Mouse (Mus musculus) liver, embryonic 11.5 days (tissue): ENCODE data around the gene Syne4. TPM values are rescaled to one million over a fixed set of nuclear protein-coding genes. Genes with fewer than 3 reads are reported as not detected.
A peak's percentile ranks its signal among the peaks of the same experiment; 100 is the strongest.

Source experiments
- ATAC-seq: fragments of 200-750 bp; cut with Nextera tagmentation; replicated peaks from 2 replicates; pipeline ENCODE4 v1.8.0; 2017; ENCODE audit warnings: moderate number of reproducible peaks, mild to moderate bottlenecking, moderate TSS enrichment, moderate library complexity; ENCODE audit not compliant: low FRiP score
- DNase-seq: peaks from one replicate; pipeline ENCODE4 v3.0.0-alpha.2; 2017; ENCODE audit warnings: low spot score
- H3K27ac ChIP-seq: fragments of 300-500 bp; sonication (generic); 2 replicates; pipeline ENCODE4 v1.5.1; 2014; ENCODE audit warnings: mild to moderate bottlenecking, low read depth, low read length, control low read depth
- H3K27me3 ChIP-seq: fragments of 300-500 bp; sonication (generic); replicated peaks from 2 replicates; pipeline ENCODE4 v1.6.1; 2014; ENCODE audit warnings: low read length, mixed read lengths; ENCODE audit not compliant: control insufficient read depth, insufficient read depth
- H3K36me3 ChIP-seq: fragments of 300-500 bp; sonication (generic); 2 replicates; pipeline ENCODE4 v1.6.1; 2014; ENCODE audit warnings: mild to moderate bottlenecking, low read length, moderate library complexity, mixed read lengths; ENCODE audit not compliant: control insufficient read depth, insufficient read depth
- H3K4me1 ChIP-seq: fragments of 300-500 bp; sonication (generic); replicated peaks from 2 replicates; pipeline ENCODE4 v1.6.1; 2014; ENCODE audit warnings: low read length, mixed read lengths; ENCODE audit not compliant: control insufficient read depth, insufficient read depth
- H3K4me2 ChIP-seq: fragments of 300-500 bp; sonication (generic); 2 replicates; pipeline ENCODE4 v1.6.1; 2014; ENCODE audit warnings: mild to moderate bottlenecking, control low read depth, moderate library complexity
- H3K4me3 ChIP-seq: fragments of 300-500 bp; sonication (generic); 2 replicates; pipeline ENCODE4 v1.5.1; 2014; ENCODE audit warnings: low read depth, low read length, control low read depth
- H3K9ac ChIP-seq: fragments of 300-500 bp; sonication (generic); 2 replicates; pipeline ENCODE4 v1.6.1; 2014; ENCODE audit warnings: low read depth, low read length, control low read depth
- H3K9me3 ChIP-seq: fragments of 300-500 bp; sonication (generic); 2 replicates; pipeline ENCODE4 v1.6.1; 2016; ENCODE audit warnings: low read length, inconsistent platforms, mixed read lengths; ENCODE audit not compliant: control insufficient read depth
- WGBS: fragments of 180-500 bp; shearing (Covaris S2); extraction: QIAGEN DNeasy Blood & Tissue Kit; methylation state at CpG from one replicate; pipeline ENCODE4 v1.1.7; 2014; 5-methylcytosine and 5-hydroxymethylcytosine counted together
- polyA plus RNA-seq: library from polyadenylated mRNA; unstranded; fragments of >200 nt; fragmentation: Nextera tagmentation; extraction: Ambion mirVana; gene quantifications from 2 replicates; pipeline ENCODE4 v1.2.1, GENCODE M21; 2014

The Syne4 gene
- polyA plus RNA-seq = 25.6 and 28.9 TPM in 2 replicates

DNA sequence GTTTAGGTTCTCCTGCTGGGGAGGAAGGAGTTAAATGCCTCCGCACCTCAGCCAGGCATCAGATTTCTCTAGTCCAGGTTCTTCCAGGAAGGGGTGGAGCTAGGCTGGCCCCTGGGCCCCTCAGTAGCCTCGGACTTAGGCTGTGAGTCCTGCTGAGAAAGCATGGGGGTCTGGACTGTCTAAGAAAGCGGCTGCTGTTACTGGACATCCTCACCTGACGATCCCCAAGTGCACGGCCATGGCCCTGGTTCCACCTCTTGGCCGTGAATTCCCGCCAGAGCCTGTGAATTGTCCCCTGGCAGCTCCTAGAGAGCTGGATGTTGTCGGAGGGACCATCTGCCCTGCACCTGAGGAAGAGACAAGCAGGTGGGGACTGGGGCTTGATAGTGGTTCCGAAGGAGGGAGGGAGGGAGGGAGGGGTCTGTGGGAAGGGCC is at the start of gene Syne4:
Syne4 (plus strand) TSS at position 87 of the 435 bp plus-strand sequence.
- Histone ChIP-seq H3K9me3 (no peaks in the 10 kb centered on the region), H3K4me2 (peak within 1 kb of the TSS; percentile 60), H3K4me3 (peak within 1 kb of the TSS; percentile 34), H3K9ac (peak within 1 kb of the TSS; percentile 21; the same call in 1 of the 2 replicates), H3K4me1 (peaks cover 14% of the 10 kb centered on the region), H3K27ac (no peak within 1 kb of the TSS), H3K27me3 (no peaks in the 10 kb centered on the region), H3K36me3 (peaks cover 3% of the 10 kb centered on the region; the same call in 1 of the 2 replicates)
- 4% methylated on average over 9 of the region's 9 CpGs for WGBS
- DNase-seq = peak; percentile 47
- ATAC-seq = no peak; the same call in 1 of the 2 replicates

DNA sequence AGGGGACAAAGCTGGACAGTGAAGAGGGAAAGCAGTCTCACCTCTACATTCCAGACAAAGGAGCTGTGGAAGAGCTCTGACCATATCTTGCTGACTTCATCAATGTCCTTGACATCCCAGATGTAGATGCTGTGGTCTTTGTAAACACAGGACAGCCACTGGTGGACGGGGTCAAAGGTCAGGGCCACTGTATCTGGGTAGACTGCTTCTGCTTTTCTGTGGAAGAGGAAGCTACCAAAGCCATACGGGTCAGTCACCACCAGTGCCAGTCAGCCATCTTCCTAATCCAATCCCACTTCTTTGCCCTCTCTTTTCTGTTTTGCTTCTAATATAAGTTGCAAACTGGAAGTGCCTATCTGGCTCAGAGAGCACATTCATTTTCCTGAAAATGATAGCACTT is 49.6 kb upstream of the Syne4 start:
- 56% methylated on average over 2 of the region's 2 CpGs for WGBS

DNA sequence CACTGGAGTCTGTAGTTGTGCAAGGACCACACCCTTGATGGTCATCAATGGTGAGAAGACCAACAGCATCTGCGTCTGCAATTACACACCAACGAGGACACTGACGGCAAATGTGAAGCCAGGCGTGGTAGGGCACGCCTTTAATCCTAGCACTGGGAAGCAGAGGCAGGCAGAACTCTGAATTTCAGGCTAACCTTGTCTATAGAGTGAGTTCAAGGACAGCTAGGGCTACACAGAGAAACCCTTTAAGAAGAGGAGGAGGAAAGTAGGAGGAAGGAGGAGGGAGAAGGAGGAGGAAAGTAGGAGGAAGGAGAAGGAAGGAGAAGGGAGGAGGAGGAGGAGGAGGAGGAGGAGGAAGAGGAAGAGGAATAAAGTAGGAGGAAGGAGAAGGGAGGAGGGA is 49.1 kb upstream of the Syne4 start:
- ATAC-seq = no peak
- Histone ChIP-seq H3K27ac (no peak overlapping the region), H3K9ac (no peak overlapping the region), H3K36me3 (no peaks in the 10 kb centered on the region), H3K27me3 (no peaks in the 10 kb centered on the region), H3K4me2 (no peak overlapping the region), H3K9me3 (no peaks in the 10 kb centered on the region), H3K4me1 (no peaks in the 10 kb centered on the region), H3K4me3 (no peak overlapping the region)
- WGBS = 94% methylated on average over 5 of the region's 5 CpGs
- no peak for DNase-seq

More for the DNA sequence above, 49.6 kb upstream of the Syne4 start:
- Histone ChIP-seq H3K27me3 (no peaks in the 10 kb centered on the region), H3K4me3 (no peak overlapping the region), H3K36me3 (no peaks in the 10 kb centered on the region), H3K4me1 (no peaks in the 10 kb centered on the region), H3K4me2 (no peak overlapping the region), H3K9ac (no peak overlapping the region), H3K9me3 (no peaks in the 10 kb centered on the region), H3K27ac (no peak overlapping the region)
- DNase-seq (no peak), ATAC-seq (no peak; the same call in 1 of the 2 replicates)

DNA sequence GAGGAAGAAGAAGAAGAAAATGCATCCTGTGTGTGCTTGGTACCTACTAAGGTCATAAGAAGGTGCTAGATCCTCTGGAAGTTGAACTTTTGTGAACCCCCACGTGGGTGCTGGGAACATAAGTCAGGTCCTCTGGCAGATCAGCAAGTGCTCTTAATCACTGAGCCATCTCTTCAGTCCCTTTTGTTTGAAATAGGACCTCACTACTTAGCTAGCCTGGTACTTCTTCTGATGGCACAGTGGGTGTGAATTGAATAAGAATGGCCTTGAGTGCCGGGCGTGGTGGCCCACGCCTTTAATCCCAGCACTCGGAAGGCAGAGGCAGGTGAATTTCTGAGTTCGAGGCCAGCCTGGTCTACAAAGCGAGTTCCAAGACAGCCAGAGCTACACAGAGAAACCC is 48.7 kb upstream of the Syne4 start:
- 85% methylated on average over 7 of the region's 7 CpGs for WGBS
- no peak for DNase-seq
- Histone ChIP-seq H3K9ac (no peak overlapping the region), H3K27me3 (no peaks in the 10 kb centered on the region), H3K9me3 (no peaks in the 10 kb centered on the region), H3K4me3 (no peak overlapping the region), H3K4me1 (no peaks in the 10 kb centered on the region), H3K36me3 (peaks cover 2% of the 10 kb centered on the region; the same call in 1 of the 2 replicates), H3K4me2 (no peak overlapping the region), H3K27ac (no peak overlapping the region)
- no peak for ATAC-seq

DNA sequence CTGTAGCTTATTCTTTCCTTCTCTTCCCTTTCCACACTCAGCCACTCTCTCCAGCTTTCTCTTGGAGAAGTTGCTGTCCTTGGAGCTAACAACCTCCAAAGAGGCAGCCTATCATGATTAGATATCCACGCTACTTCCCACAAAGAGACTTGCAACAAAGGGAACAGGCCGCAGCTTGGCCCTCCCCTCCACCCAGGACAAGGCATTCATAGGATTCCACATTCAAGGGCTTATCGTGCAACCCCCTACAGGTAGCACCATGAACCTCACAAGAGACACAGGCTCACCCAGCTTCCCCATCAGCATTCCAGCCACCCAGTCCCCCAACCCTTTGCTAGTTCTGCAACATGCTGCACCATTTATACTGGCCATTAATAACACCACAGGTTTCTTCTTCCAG is 47.8 kb upstream of the Syne4 start:
- no peak overlapping the region for H3K4me3 ChIP-seq
- no peak for DNase-seq
- ATAC-seq = no peak
- H3K9me3 ChIP-seq = no peaks in the 10 kb centered on the region
- H3K27ac ChIP-seq = no peak overlapping the region
- no peaks in the 10 kb centered on the region for H3K27me3 ChIP-seq
- no peak overlapping the region for H3K4me2 ChIP-seq
- peaks cover 4% of the 10 kb centered on the region; the same call in 1 of the 2 replicates for H3K36me3 ChIP-seq
- 86% methylated on average over 3 of the region's 3 CpGs for WGBS
- no peaks in the 10 kb centered on the region for H3K4me1 ChIP-seq
- H3K9ac ChIP-seq = no peak overlapping the region

DNA sequence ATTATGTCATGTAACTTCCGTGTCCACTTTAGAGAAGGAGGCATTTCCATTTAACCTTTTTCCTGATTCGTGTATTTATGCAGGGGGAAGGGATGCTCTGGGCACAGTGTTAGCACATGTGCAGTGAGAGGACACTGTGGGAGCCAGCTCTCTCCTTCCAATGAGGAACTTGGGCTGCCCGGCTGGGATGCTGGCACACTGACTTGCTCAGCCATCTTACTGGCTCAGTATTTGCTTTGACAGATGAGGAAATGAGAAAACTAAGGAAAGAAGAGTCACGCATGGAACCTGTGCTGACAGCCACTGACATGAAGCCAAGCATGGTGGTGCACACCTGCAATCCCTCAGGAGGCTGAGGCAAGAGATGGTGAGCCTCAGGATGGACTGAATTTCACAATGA is 45.0 kb upstream of the Syne4 start:
- no peak for DNase-seq
- H3K9ac ChIP-seq = no peak overlapping the region
- H3K9me3 ChIP-seq = no peaks in the 10 kb centered on the region
- H3K4me2 ChIP-seq = no peak overlapping the region
- H3K4me3 ChIP-seq = no peak overlapping the region
- H3K27me3 ChIP-seq = no peaks in the 10 kb centered on the region
- WGBS = 83% methylated on average over 4 of the region's 4 CpGs
- H3K4me1 ChIP-seq = no peaks in the 10 kb centered on the region
- H3K27ac ChIP-seq = no peak overlapping the region
- peaks cover 4% of the 10 kb centered on the region; the same call in 1 of the 2 replicates for H3K36me3 ChIP-seq
- no peak for ATAC-seq

DNA sequence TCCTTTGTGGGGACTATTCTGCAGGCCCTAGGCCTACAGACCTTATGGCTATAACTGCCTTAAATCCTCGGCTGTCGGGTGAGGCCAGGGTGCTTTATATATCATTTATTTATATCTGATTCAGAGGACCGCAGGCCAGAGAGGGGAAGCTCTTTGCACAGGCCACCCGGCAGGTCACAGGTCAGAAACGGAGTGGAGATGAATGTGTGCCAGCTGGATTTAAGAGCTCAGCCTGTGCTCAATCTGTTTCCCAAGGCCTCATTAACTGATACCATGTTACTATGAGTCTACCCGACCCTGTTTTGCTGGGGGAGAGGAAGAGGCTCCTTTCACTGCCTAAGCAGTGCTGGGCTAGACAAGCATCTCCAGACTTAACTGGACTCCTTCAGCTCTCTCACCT is 40.2 kb upstream of the Syne4 start:
- Histone ChIP-seq H3K4me2 (no peak overlapping the region), H3K4me1 (peaks cover 7% of the 10 kb centered on the region), H3K9ac (no peak overlapping the region), H3K36me3 (peaks cover 6% of the 10 kb centered on the region; the same call in 1 of the 2 replicates), H3K27ac (no peak overlapping the region), H3K27me3 (no peaks in the 10 kb centered on the region), H3K4me3 (no peak overlapping the region), H3K9me3 (no peaks in the 10 kb centered on the region)
- ATAC-seq = no peak
- DNase-seq = no peak
- WGBS = 84% methylated on average over 6 of the region's 6 CpGs

DNA sequence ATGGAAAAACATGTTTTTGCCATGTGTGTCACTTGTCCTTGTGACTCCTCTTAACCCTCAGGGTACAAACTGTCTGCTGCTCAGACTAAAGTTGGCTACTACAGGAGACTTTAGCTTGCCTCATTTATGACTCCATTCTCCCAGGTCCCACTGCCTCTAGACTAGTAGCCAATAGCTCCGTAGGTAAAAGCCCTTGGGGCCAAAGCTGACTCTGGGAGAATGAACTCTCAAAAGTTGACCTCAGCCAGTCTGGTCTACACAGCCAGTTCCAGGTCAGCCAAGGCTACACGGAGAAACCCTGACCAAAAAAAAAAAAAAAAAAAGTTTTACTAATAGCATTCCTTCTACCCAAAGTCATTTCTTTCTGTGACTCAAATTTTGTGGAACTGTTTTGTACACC is 35.7 kb upstream of the Syne4 start:
- Histone ChIP-seq H3K9ac (peak overlapping the region; percentile 88; the same call in 1 of the 2 replicates), H3K4me2 (peak overlapping the region; percentile 99), H3K9me3 (no peaks in the 10 kb centered on the region), H3K27ac (no peak overlapping the region), H3K27me3 (no peaks in the 10 kb centered on the region), H3K4me1 (peaks cover 11% of the 10 kb centered on the region), H3K4me3 (peak overlapping the region; percentile 87), H3K36me3 (0 out of 2 replicates have a peak, but pooled peaks cover 2% of the 10 kb centered on the region)
- WGBS = 53% methylated on average over 2 of the region's 2 CpGs
- ATAC-seq (no peak), DNase-seq (no peak)

DNA sequence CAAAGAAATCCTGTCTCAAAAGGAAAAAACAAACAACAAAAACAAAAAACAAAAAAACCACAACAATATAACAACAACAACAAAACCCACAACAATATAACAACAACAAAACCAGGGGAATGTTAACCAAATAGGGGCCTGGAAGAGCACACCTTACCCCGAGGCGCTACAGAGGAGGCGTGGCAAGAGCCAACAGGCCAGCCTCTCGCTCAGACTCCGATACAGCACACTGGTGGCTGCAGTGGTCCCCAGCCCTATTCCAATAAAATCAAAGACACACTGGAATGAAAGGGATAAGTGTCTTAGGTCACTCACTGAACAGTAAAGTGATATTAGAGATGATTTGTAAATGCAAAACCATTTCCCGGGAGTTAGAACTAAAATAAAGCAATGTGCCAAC is 35.1 kb upstream of the Syne4 start:
- peaks cover 11% of the 10 kb centered on the region for H3K4me1 ChIP-seq
- DNase-seq = no peak
- H3K9me3 ChIP-seq = no peaks in the 10 kb centered on the region
- peak overlapping the region; percentile 88 for H3K9ac ChIP-seq
- peak overlapping the region; percentile 99 for H3K4me2 ChIP-seq
- ATAC-seq = peak; percentile 45; the same call in 1 of the 2 replicates
- no peaks in the 10 kb centered on the region for H3K27me3 ChIP-seq
- H3K27ac ChIP-seq = peak overlapping the region; percentile 98
- 0 out of 2 replicates have a peak, but pooled peaks cover 2% of the 10 kb centered on the region for H3K36me3 ChIP-seq
- peak overlapping the region; percentile 87 for H3K4me3 ChIP-seq
- WGBS = 0% methylated on average over 6 of the region's 6 CpGs
